Mouse (Mus musculus) intestine, postnatal 0 days (tissue): Measurements from ENCODE around the gene C1ql1. TPM values are rescaled to one million over a fixed set of nuclear protein-coding genes. Genes with fewer than 3 reads are reported as not detected.

Source experiments
- ATAC-seq: fragments of 200-750 bp; cut with Nextera tagmentation; 2 replicates; pipeline ENCODE4 v1.8.0; 2017; ENCODE audit warnings: mild to moderate bottlenecking, moderate TSS enrichment, moderate library complexity
- H3K27ac ChIP-seq: fragments of 300-500 bp; sonication (generic); 2 replicates; pipeline ENCODE4 v1.5.1; 2014; ENCODE audit warnings: mild to moderate bottlenecking, low read depth, low read length, moderate library complexity
- H3K27me3 ChIP-seq: fragments of 300-500 bp; sonication (generic); replicated peaks from 2 replicates; pipeline ENCODE4 v1.6.1; 2014; ENCODE audit warnings: low read length, mixed read lengths; ENCODE audit not compliant: control insufficient read depth, insufficient read depth
- H3K36me3 ChIP-seq: fragments of 300-500 bp; sonication (generic); 2 replicates; pipeline ENCODE4 v1.6.1; 2014; ENCODE audit warnings: mild to moderate bottlenecking, moderate library complexity; ENCODE audit not compliant: control insufficient read depth, insufficient read depth
- H3K4me1 ChIP-seq: fragments of 300-500 bp; sonication (generic); replicated peaks from 2 replicates; pipeline ENCODE4 v1.6.1; 2014; ENCODE audit warnings: antibody characterized with exemption, low read length, mixed read lengths; ENCODE audit not compliant: control insufficient read depth, insufficient read depth
- H3K4me2 ChIP-seq: fragments of 300-500 bp; sonication (generic); replicated peaks from 2 replicates; pipeline ENCODE4 v1.6.1; 2014; ENCODE audit warnings: low read depth, mild to moderate bottlenecking, moderate library complexity
- H3K4me3 ChIP-seq: fragments of 300-500 bp; sonication (generic); 2 replicates; pipeline ENCODE4 v1.5.1; 2014; ENCODE audit warnings: low read depth, low read length
- H3K9ac ChIP-seq: fragments of 300-500 bp; sonication (generic); 2 replicates; pipeline ENCODE4 v1.6.1; 2014; ENCODE audit warnings: mild to moderate bottlenecking, low read depth, low read length
- H3K9me3 ChIP-seq: fragments of 300-500 bp; sonication (generic); 2 replicates; pipeline ENCODE4 v1.6.1; 2016; ENCODE audit warnings: mixed run types; ENCODE audit not compliant: control insufficient read depth
- CTCF ChIP-seq: sonication (generic); IDR thresholded peaks from 2 replicates; pipeline ENCODE4 v1.5.1; 2016; ENCODE audit warnings: low read depth, mild to moderate bottlenecking, control low read depth, antibody characterized with exemption, moderate library complexity
- WGBS: fragments of 180-500 bp; shearing (Covaris S2); extraction: QIAGEN DNeasy Blood & Tissue Kit; methylation state at CpG from one replicate; pipeline ENCODE4 v1.1.7; 2014; 5-methylcytosine and 5-hydroxymethylcytosine counted together
- polyA plus RNA-seq: library from polyadenylated mRNA; unstranded; fragments of >200 nt; fragmentation: Nextera tagmentation; extraction: Ambion mirVana; gene quantifications from 2 replicates; pipeline ENCODE4 v1.2.1, GENCODE M21; 2015

C1ql1 gene
- polyA plus RNA-seq, 1 experiment from 2014 or later = 1.1 TPM

DNA sequence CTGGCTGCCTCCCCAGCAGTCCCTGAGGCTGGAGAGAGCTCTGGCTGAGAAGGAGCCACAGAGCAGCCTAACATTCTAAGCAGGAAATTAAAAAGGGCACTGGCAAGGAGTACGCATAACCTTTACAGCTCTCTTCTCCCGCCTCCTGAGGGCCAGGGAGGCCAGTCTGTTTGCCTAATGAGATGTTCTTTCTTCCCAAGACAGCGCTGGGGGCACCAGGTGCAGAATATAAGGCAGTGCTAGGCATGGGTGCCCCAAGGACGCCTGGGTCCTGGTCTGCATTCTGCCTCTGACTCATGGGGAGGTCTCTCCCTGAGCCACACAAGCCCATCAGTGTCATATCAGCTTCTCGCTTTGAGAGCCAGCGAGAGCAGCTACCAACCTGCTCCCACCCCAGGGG is 25.0 kb downstream of the C1ql1 start:
- TF ChIP-seq CTCF = no peak
- no peaks in the 10 kb centered on the region for H3K27me3 ChIP-seq
- no peak overlapping the region for H3K4me2 ChIP-seq
- no peak for ATAC-seq
- no peaks in the 10 kb centered on the region for H3K9me3 ChIP-seq
- H3K27ac ChIP-seq = no peak overlapping the region
- no peak overlapping the region for H3K4me3 ChIP-seq
- H3K4me1 ChIP-seq = no peaks in the 10 kb centered on the region
- no peak overlapping the region for H3K9ac ChIP-seq
- WGBS = 73% methylated on average over 6 of the region's 6 CpGs
- 0 out of 2 replicates have a peak, but pooled peaks cover 2% of the 10 kb centered on the region for H3K36me3 ChIP-seq

DNA sequence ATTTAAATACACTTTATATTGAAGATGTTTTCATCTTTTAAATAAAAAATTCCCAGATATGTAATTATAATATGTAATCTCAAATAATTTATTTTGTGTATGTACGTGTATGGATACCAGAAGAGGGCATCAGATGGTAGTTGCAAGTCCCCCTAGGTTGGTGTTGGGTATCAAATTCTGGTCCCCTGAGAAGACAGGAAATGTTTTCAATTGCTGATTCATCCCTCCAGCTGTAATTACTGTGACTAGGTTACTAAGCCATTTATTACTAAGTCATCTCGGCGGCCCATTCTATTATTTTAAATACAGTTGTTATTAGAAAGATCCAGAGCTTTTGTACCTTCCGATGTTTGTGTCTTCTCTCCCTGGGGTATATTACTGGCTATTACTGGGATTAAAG is 28.4 kb downstream of the C1ql1 start:
- H3K27ac ChIP-seq = no peak overlapping the region
- peaks cover 35% of the 10 kb centered on the region for H3K36me3 ChIP-seq
- H3K4me3 ChIP-seq = no peak overlapping the region
- 88% methylated on average over 4 of the region's 4 CpGs for WGBS
- no peaks in the 10 kb centered on the region for H3K9me3 ChIP-seq
- ATAC-seq = no peak
- no peaks in the 10 kb centered on the region for H3K27me3 ChIP-seq
- TF ChIP-seq CTCF = no peak
- H3K4me1 ChIP-seq = no peaks in the 10 kb centered on the region
- no peak overlapping the region for H3K4me2 ChIP-seq
- H3K9ac ChIP-seq = no peak overlapping the region

DNA sequence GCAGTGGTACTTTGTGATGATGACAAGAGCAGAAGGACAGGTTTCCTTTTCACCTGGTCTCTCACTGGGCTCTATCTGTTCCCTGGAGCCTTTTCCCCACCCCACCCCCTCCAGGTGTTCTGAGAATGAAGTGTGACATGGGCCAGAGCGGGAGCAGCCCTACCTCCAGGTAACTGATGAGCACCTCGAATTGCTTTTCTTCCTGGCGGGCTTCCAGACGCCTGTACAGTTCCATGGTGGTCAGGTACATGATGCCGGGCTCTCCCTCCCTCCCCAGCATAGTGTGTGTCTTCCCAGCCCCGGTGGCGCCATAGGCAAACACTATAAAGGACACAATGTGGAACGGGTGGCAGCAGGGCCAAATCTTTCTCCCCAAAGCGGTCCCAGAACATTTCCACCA is 31.1 kb downstream of the C1ql1 start:
- 89% methylated on average over 9 of the region's 9 CpGs for WGBS

DNA sequence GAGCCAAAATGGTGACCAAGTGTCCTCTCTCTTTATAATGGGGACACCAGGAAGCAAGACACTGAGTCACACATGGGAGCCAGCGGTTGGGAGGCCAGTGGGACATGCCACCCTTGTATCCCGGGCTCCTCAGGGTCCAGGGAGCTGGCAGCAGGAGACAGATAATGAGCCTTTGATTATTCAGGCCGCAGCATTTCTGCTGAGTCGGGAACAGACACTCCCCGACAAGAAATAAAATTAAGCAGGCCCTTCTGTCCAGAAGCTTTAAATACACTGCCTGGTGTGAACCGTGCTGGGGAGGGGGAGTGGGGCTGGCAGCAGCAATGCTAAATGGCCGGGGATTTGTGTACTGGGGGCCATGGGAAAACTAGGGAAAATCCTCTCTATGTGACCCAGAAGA is 35.1 kb downstream of the C1ql1 start:
- no peak overlapping the region for H3K4me2 ChIP-seq
- H3K36me3 ChIP-seq = peaks cover 91% of the 10 kb centered on the region
- H3K9ac ChIP-seq = no peak overlapping the region
- no peaks in the 10 kb centered on the region for H3K9me3 ChIP-seq
- no peaks in the 10 kb centered on the region for H3K4me1 ChIP-seq
- no peaks in the 10 kb centered on the region for H3K27me3 ChIP-seq
- no peak for TF ChIP-seq CTCF
- WGBS = 79% methylated on average over 7 of the region's 7 CpGs
- no peak overlapping the region for H3K4me3 ChIP-seq
- no peak for ATAC-seq
- H3K27ac ChIP-seq = no peak overlapping the region

More for the DNA sequence above, 31.1 kb downstream of the C1ql1 start:
- Histone ChIP-seq H3K9ac (no peak overlapping the region), H3K9me3 (no peaks in the 10 kb centered on the region), H3K4me3 (no peak overlapping the region), H3K27ac (no peak overlapping the region), H3K36me3 (peaks cover 55% of the 10 kb centered on the region), H3K4me1 (no peaks in the 10 kb centered on the region), H3K27me3 (no peaks in the 10 kb centered on the region), H3K4me2 (no peak overlapping the region)
- no peak for TF ChIP-seq CTCF
- no peak for ATAC-seq

DNA sequence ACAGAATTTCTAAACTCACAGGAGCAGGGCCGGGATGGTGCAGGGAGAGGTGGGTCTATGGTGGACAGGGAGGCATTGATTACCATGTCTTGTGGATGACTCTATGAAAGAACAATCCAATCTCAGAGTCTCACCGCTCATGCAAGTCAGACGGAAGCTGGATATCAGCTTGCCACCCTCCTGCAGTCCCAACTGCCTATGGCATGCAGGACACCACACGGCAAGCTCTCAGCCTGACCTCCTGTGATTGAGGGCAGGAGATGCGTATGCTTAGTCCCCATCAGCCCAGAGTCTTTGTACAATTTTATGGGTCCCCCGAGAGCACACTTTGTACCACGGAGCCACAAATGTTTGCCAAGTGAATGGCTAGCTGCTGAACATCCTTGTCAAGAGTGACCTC is 42.8 kb downstream of the C1ql1 start:
- Histone ChIP-seq H3K4me1 (0 out of 2 replicates have a peak, but pooled peaks cover 2% of the 10 kb centered on the region), H3K9ac (no peak overlapping the region), H3K4me3 (no peak overlapping the region), H3K9me3 (no peaks in the 10 kb centered on the region), H3K27ac (no peak overlapping the region), H3K36me3 (peaks cover 34% of the 10 kb centered on the region), H3K4me2 (no peak overlapping the region), H3K27me3 (no peaks in the 10 kb centered on the region)
- WGBS = 69% methylated on average over 7 of the region's 7 CpGs
- no peak for ATAC-seq
- no peak for TF ChIP-seq CTCF

DNA sequence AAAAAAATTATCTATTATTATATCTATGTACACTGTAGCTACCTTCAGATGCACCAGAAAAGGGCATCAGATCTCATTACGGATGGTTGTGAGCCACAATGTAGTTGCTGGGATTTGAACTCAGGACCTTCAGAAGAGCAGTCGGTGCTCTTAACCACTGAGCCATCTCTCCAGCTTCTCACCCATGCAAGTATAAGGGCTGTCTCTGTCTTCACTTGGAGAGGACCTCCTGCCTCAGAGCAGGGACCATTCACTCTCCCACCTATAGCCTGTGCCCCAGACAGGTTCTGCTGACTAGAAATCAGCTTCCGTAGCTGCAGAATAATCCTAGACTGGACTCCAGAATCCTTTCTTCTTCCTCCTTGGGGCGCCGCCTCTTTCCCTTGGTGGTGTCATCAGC is 44.4 kb downstream of the C1ql1 start:
- 81% methylated on average over 5 of the region's 5 CpGs for WGBS

DNA sequence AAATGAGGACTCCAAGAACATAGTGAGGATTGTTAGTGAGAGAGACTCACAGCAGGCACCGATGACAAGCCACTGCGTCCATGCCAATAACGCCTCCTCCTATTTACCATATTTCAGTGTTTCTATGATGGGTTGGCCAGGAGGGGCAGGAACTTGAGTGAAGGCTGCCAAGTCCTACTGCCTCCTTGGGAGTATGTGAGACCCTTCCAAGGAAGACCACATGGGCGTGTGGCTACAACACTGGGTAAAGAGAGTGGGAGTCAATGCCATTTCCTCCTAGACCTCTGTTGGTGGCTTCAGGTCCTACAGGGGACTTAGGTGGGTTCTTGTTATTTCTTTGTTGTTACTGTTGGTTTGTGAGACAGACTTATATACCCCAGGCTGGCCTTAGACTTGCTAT is 45.3 kb downstream of the C1ql1 start:
- no peak for TF ChIP-seq CTCF
- no peaks in the 10 kb centered on the region for H3K9me3 ChIP-seq
- H3K4me3 ChIP-seq = no peak overlapping the region
- H3K4me1 ChIP-seq = 0 out of 2 replicates have a peak, but pooled peaks cover 2% of the 10 kb centered on the region
- H3K27me3 ChIP-seq = no peaks in the 10 kb centered on the region
- H3K9ac ChIP-seq = no peak overlapping the region
- peak overlapping the region; percentile 35 for H3K4me2 ChIP-seq
- ATAC-seq = no peak
- WGBS = 59% methylated on average over 4 of the region's 4 CpGs
- H3K27ac ChIP-seq = no peak overlapping the region
- peaks cover 10% of the 10 kb centered on the region; the same call in 1 of the 2 replicates for H3K36me3 ChIP-seq

More for the DNA sequence above, 44.4 kb downstream of the C1ql1 start:
- H3K9ac ChIP-seq = no peak overlapping the region
- H3K36me3 ChIP-seq = peaks cover 19% of the 10 kb centered on the region; the same call in 1 of the 2 replicates
- H3K9me3 ChIP-seq = no peaks in the 10 kb centered on the region
- H3K27ac ChIP-seq = no peak overlapping the region
- H3K4me1 ChIP-seq = 0 out of 2 replicates have a peak, but pooled peaks cover 2% of the 10 kb centered on the region
- ATAC-seq = no peak
- TF ChIP-seq CTCF = no peak
- H3K4me2 ChIP-seq = no peak overlapping the region
- H3K4me3 ChIP-seq = no peak overlapping the region
- H3K27me3 ChIP-seq = no peaks in the 10 kb centered on the region
